Mouse (Mus musculus) embryonic fibroblast, embryonic 13.5 days (primary cell): ENCODE measurements at regions not wholly inside any gene's neighbourhood (a gene's known extent, or its start where the extent isn't known, plus 50 kb on each side); places are given as distances from the start of the nearest gene placed in this dataset.

Source experiments
- H3K27ac ChIP-seq: 2 replicates; pipeline ENCODE4 v1.5.1; 2012; ENCODE audit warnings: low read length, control low read depth, inconsistent platforms; ENCODE audit not compliant: insufficient read depth
- H3K4me1 ChIP-seq: 2 replicates; pipeline ENCODE4 v1.6.1; 2011; ENCODE audit warnings: low read length; ENCODE audit not compliant: control insufficient read depth, insufficient read depth
- H3K4me3 ChIP-seq: 2 replicates; pipeline ENCODE4 v1.5.1; 2011; ENCODE audit warnings: mild to moderate bottlenecking, control low read depth, low read length; ENCODE audit not compliant: insufficient read depth
- CTCF ChIP-seq: IDR thresholded peaks from 2 replicates; pipeline ENCODE4 v1.5.1; 2011; ENCODE audit warnings: mild to moderate bottlenecking, control low read depth, low read length, moderate library complexity, borderline replicate concordance; ENCODE audit not compliant: insufficient read depth
- POLR2A ChIP-seq: IDR thresholded peaks from 2 replicates; pipeline ENCODE4 v1.6.1; 2011; ENCODE audit warnings: low read depth, mild to moderate bottlenecking, control low read depth, low read length, moderate library complexity

DNA sequence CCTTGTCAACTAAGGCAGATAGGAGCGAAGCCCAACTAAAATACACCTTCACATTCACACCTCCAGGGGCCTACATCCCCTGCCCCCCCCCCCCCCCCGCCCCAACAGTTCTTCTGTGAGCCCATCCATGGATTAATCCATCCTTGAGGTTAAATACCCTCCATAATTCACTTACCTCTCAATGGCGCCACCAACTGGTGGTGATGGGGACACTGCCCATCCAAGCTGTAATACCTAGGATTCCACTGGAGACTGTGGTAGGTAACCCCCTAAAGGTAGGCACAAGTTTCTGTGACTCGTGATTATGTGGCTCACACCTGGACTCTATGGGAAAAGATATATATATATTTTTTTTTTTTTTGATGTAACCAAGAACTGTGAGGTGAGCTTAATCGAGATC is 216.4 kb upstream of the Sdk2 start:
- no peak overlapping the region for H3K4me3 ChIP-seq
- TF ChIP-seq POLR2A (no peak), CTCF (peak; percentile 18; the same call in 1 of the 2 replicates)

DNA sequence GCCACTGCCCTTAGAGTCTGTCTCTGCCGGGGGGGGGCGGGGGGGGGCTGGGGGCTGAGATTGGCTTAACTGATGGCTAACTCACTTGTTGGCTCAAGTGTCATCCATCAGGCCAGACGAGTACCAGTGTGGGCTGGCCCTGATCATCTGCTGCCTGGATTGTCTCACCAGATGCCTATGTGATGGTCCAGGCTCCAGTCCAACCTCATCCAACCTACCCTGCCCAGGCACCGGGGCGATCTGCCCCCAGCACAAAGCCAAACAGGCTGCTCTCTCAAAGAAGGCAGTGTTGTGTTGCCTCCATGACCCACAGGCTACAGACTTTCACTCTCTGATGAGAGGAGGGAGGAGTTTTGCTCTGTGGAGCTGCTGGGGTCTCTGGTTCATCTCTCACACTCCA is 215.7 kb upstream of the Sdk2 start:
- TF ChIP-seq CTCF (no peak), POLR2A (no peak)
- no peak overlapping the region for H3K4me3 ChIP-seq
- no peak overlapping the region for H3K27ac ChIP-seq
- H3K4me1 ChIP-seq = no peaks in the 10 kb centered on the region

More for the DNA sequence above, 216.4 kb upstream of the Sdk2 start:
- Histone ChIP-seq H3K27ac (no peak overlapping the region), H3K4me1 (no peaks in the 10 kb centered on the region)

DNA sequence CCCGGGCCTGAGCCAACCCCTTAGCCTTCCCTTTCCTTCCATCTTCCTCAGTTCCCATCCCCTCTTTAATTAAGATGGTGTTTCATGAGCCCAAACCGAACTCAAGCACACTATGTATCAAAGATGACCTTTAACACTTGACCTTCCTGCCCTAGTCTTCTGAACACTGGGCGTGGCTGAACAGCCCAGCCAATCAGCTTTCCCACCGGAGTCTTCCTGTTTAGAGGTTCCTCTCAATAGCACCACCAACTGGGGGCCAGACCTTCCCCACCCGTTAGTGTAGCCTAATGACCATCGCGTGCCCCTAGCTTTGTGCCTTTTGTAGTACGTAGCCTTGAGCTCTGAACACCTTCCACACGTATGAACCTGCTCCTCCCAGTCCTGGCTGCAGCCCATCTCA is 215.0 kb upstream of the Sdk2 start:
- TF ChIP-seq POLR2A (no peak), CTCF (no peak)
- Histone ChIP-seq H3K27ac (no peak overlapping the region), H3K4me1 (no peaks in the 10 kb centered on the region)

DNA sequence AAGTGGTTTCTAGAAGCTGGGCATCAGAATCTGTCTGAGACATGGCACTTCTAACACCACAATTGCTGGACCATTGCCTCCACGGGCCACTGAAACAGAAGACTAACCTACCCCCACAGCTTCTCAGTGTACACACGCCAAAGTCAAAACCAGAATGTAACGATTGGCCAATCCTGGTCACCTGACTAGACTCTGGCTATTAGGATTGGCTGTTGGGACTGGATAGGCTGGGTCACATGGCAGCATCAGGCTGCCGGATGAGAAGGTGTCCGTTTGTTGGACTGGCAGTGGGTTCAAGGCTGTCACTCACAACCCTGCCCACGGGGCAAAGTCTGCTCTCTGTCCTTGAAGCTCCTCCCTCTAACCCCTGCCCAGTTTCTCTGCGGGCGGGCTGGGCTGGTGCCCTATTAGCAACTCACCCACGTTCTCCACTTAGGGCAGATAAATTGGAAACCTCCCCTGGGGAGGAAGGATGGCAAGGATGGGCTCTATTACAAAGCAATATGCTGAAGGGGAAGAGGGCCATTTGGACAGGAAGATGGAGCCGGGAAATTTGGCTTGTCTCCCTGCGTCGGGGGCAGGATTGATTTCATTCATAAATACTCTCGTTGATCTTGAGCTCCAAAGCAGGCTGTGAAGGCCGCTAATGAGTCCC is 214.3 kb upstream of the Sdk2 start:
- no peak overlapping the region for H3K4me3 ChIP-seq
- H3K4me1 ChIP-seq = no peaks in the 10 kb centered on the region
- H3K27ac ChIP-seq = no peak overlapping the region
- TF ChIP-seq CTCF (no peak), POLR2A (no peak)

More for the DNA sequence above, 215.0 kb upstream of the Sdk2 start:
- no peak overlapping the region for H3K4me3 ChIP-seq

DNA sequence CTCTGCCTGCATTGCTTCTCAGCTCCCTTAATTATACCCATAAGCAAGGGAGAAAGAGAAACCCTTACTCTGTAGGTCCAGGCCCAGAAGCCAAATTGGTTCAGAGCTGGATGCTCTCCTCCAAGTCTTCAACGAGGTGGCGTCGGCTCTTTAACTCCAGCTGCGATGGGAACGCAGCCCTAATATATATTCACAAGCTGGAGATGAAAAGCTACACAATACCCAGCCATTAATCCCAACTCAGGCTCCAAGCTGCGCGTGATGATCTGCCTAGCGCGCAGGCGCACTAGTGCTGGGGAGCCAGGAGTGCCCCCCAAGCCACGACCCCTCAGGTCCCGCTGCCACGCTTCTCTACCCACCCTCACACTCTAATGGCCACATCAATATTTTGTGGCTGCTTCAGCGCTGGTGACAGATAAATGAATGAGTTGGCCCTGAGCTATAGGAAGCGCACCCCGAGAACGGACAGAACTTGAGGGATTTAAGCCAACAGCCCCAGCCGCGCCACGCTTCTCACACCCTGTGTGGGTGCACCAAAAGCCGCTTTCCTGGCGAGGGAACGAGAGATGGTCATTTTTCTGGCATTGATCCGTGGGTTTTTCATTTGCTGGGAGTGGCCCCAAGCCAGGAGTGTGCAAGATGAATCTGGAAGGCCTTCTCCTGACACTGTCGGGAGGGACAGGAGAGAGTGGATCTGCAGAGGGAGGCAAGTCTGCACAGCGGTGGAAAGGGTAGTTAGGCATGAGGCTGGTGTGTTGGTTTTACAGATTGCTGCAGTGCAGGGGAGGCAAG is 210.9 kb upstream of the Sdk2 start:
- H3K4me1 ChIP-seq = no peaks in the 10 kb centered on the region
- no peak overlapping the region for H3K4me3 ChIP-seq
- no peak for TF ChIP-seq POLR2A
- H3K27ac ChIP-seq = no peak overlapping the region

DNA sequence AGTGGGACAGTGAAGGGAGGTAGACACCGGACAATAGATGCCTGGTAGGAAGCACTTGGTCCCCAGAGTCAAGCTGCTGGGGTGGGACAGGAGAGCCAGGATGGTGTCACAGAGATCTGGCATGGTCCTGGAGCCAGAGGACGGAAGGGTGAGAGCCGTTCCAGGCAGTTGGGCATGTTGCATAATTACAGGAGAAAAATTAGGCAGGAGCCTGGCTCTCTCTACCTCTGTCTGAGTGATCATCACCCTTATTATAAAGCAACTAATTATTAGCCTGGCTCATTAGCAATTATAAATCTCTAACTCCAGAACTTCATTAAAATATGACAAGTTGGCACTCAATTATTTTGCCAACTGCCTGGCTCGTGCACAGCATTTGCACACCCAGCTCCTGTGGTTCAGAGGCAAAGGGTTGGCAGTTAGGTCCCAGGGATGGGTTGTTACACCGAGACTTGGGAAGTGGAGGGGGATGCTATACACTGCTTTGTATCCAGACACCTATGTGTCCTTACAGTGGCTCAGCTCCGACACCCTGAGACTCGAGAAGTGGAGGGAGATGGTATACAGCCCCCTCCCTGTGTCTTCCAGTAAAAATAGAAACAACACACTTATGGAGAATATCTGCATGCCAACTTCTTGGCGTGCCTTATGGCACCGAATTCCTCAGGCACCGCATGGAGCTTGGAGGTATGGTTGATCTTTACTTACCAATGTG is 203.7 kb upstream of the Sdk2 start:
- TF ChIP-seq CTCF (no peak), POLR2A (no peak)
- H3K4me3 ChIP-seq = no peak overlapping the region
- no peaks in the 10 kb centered on the region for H3K4me1 ChIP-seq
- H3K27ac ChIP-seq = no peak overlapping the region

DNA sequence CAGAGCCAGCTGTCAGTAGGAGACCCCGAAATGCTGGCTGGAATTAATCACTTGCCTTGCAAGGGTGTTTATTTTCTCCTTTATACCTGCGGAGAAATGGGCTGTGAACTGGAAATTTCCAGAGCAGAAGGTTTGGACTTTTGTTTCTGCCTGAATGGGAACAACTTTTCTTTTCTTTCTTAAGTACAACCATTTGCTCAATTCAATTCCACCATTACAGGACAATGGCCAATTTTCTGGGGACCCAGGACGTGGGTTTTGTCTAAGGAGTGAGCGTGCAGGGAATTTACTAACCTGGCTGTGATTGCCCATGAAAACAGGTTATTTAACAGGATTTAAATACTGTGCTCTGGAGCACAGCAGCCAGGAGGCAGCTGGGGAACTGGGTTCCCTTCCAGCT is 195.1 kb upstream of the Sdk2 start:
- TF ChIP-seq CTCF = no peak
- TF ChIP-seq POLR2A = no peak
- no peaks in the 10 kb centered on the region for H3K4me1 ChIP-seq
- H3K4me3 ChIP-seq = no peak overlapping the region
- no peak overlapping the region for H3K27ac ChIP-seq

DNA sequence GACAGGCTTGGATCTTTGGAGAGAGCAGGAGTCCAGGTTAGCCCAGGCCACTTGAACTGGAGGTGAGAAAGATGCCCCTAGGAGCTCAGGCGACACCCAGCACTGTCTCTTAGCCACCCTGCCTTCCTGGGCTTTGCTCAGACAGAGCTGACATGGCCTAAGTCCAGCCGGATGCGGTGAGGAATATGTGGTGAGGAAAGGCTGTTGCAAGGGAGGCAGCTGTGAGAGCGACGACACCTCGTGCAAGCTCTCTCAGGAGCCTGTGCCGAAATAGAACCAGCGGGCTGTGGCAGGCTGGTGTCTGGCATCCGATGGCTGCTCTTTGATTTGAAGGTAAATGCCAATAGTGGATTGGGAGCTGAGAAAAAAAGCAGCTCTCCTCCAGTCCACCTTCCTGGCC is 191.4 kb upstream of the Sdk2 start:
- H3K4me3 ChIP-seq = no peak overlapping the region
- H3K27ac ChIP-seq = no peak overlapping the region
- TF ChIP-seq CTCF = no peak
- TF ChIP-seq POLR2A = no peak
- no peaks in the 10 kb centered on the region for H3K4me1 ChIP-seq

DNA sequence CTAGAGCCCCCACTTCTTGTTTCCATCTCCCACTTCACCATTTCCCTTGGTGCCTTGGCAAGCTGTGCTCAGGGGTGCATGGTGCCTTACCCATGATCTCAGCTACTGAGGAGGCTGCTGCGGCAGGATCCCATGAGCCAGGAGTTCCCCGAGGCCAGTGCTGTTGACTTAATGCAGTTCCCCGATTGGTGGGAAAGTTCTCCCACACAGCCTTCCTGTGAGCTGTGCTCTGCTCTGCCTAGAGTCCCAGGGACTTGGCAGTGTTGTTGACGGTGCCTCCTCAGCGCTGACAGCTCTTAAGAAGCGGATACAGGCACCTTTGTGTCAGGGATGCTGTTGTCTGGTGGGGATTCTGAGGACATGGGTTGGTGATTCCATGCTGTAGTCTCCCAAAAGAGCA is 190.9 kb upstream of the Sdk2 start:
- Histone ChIP-seq H3K27ac (no peak overlapping the region), H3K4me3 (no peak overlapping the region), H3K4me1 (no peaks in the 10 kb centered on the region)
- TF ChIP-seq POLR2A (no peak), CTCF (no peak)

DNA sequence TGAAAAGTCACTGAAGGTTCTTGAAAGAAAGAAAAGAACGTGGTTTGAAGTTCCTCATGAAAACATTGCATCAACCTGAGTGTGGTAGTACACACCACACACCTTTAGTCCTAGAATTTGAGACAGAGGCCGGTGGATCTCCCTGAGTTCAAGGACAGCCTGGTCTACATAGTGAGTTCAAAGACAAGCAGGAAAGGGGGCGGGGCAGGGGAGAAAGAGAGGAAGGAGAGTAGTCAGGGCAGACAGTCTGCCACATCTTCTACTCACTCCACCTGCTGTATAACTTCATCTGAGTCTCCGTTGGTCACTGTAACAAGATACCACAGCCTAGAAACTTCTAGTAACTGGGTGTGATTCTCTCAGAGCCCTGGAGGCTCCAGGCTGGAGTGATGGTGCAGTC is 190.2 kb upstream of the Sdk2 start:
- Histone ChIP-seq H3K27ac (no peak overlapping the region), H3K4me1 (no peaks in the 10 kb centered on the region)

More for the DNA sequence above, 190.2 kb upstream of the Sdk2 start:
- TF ChIP-seq CTCF (no peak), POLR2A (no peak)
- no peak overlapping the region for H3K4me3 ChIP-seq
